2 mouse cellular contexts compared by ENCODE assay signal in genomic region chr14:26258729-26259128, GRCm38 (mm10). TPM values are rescaled to one million over a fixed set of nuclear protein-coding genes. Genes with fewer than 3 reads are reported as not detected.
"Had no signal": no experiment of that assay in that cellular context is flagged by ENCODE, and none has a peak within 500 bp of the region (broad histone marks: within the 10 kb centered on the region; RNA-seq: fewer than 3 reads in every experiment).

No protein-coding gene starts in this region.

RNA-seq across cellular contexts. Expression of gene Duxbl3, which starts 1.0 kb away (rescaled TPM):
- total RNA-seq: neutrophil, adult 5-6 weeks had no signal
- polyA plus RNA-seq: spleen, adult 2 months had no signal

RNA-seq across cellular contexts. Expression of gene Tmem254b, which starts 51.9 kb away (rescaled TPM):
- total RNA-seq: neutrophil, adult 5-6 weeks had no signal
